Mouse (Mus musculus) heart, embryonic 15.5 days (tissue): ENCODE measurements around the gene Mrps6. TPM values are rescaled to one million over a fixed set of nuclear protein-coding genes. Genes with fewer than 3 reads are reported as not detected.

Experiments used
- ATAC-seq: fragments of 200-750 bp; cut with Nextera tagmentation; replicated peaks from 2 replicates; pipeline ENCODE4 v1.8.0; 2017; ENCODE audit warnings: low read depth, moderate TSS enrichment; ENCODE audit not compliant: insufficient number of reproducible peaks, insufficient read depth, low FRiP score
- H3K27ac ChIP-seq: fragments of 300-500 bp; sonication (generic); 2 replicates; pipeline ENCODE4 v1.5.1; 2015; ENCODE audit warnings: mild to moderate bottlenecking, inconsistent platforms
- H3K27me3 ChIP-seq: fragments of 300-500 bp; sonication (generic); 2 replicates; pipeline ENCODE4 v1.6.1; 2015; ENCODE audit warnings: inconsistent platforms
- H3K36me3 ChIP-seq: fragments of 300-500 bp; sonication (generic); 2 replicates; pipeline ENCODE4 v1.6.1; 2015; ENCODE audit warnings: mild to moderate bottlenecking, inconsistent platforms
- H3K4me1 ChIP-seq: fragments of 300-500 bp; sonication (generic); replicated peaks from 2 replicates; pipeline ENCODE4 v1.6.1; 2015; ENCODE audit warnings: inconsistent platforms
- H3K4me2 ChIP-seq: fragments of 300-500 bp; sonication (generic); 2 replicates; pipeline ENCODE4 v1.6.1; 2015; ENCODE audit warnings: inconsistent platforms, mild to moderate bottlenecking, moderate library complexity
- H3K4me3 ChIP-seq: fragments of 300-500 bp; sonication (generic); 2 replicates; pipeline ENCODE4 v1.5.1; 2015; ENCODE audit warnings: mild to moderate bottlenecking, inconsistent platforms
- H3K9ac ChIP-seq: fragments of 300-500 bp; sonication (generic); 2 replicates; pipeline ENCODE4 v1.6.1; 2015; ENCODE audit warnings: mild to moderate bottlenecking, inconsistent platforms
- H3K9me3 ChIP-seq: fragments of 300-500 bp; sonication (generic); replicated peaks from 2 replicates; pipeline ENCODE4 v1.6.1; 2016; ENCODE audit warnings: inconsistent platforms
- WGBS: fragments of 180-500 bp; shearing (Covaris S2); methylation state at CpG from one replicate; pipeline ENCODE4 v1.1.7; 2015; ENCODE audit warnings: mixed read lengths; 5-methylcytosine and 5-hydroxymethylcytosine counted together
- polyA plus RNA-seq: library from polyadenylated mRNA; unstranded; fragments of >200 nt; fragmentation: Nextera tagmentation; extraction: Ambion mirVana; gene quantifications from 2 replicates; pipeline ENCODE4 v1.2.1, GENCODE M21; 2015

Mrps6 gene
- polyA plus RNA-seq, 1 experiment from 2014 or later = 106 TPM

DNA sequence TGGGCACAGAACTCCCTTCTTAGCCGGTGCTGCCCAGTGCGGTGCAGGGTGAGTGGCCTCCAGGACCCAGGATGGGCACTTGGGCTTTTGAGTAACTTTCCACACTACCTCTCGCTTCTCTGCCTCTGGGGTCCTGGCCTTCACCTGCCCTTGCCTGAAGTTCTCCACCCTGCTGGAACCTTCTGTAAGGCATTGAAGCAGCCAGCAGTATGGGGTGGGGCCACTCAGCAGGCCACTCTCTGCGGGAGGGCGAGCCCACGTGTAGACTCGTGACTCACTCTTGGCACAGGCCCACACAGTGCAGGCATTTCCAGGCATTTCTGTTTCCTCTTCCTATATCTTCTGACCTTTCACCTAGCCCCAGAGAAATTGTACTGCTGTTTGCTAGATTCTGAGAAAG, 18.6 kb upstream of the Mrps6 start:
- no peak overlapping the region for H3K4me3 ChIP-seq
- H3K27ac ChIP-seq = no peak overlapping the region
- 0 out of 2 replicates have a peak, but pooled peaks have one; percentile 22 for ATAC-seq
- H3K27me3 ChIP-seq = no peaks in the 10 kb centered on the region
- H3K36me3 ChIP-seq = no peaks in the 10 kb centered on the region
- no peak overlapping the region for H3K9ac ChIP-seq
- no peaks in the 10 kb centered on the region for H3K9me3 ChIP-seq
- H3K4me1 ChIP-seq = no peaks in the 10 kb centered on the region
- WGBS = 77% methylated on average over 7 of the region's 7 CpGs
- no peak overlapping the region for H3K4me2 ChIP-seq

DNA sequence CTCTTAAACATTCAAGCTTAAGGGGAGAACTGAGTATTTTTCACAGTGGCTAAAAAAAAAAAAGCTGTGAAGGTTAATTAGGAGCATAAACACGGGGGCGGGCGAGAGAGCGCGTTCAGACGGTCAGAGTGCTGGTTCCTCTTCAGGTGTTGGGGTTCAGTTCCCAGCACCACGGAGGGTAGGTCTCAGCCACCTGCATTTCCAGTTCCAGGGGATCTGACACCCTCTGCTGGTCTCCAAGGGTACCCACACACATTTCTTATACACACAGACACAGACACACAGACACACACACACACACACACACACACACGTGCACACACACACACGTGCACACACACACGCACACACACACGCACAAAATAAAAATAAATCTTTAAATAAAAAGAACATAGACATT, 18.1 kb upstream of the Mrps6 start:
- no peak for ATAC-seq
- Histone ChIP-seq H3K36me3 (no peaks in the 10 kb centered on the region), H3K4me2 (no peak overlapping the region), H3K27ac (no peak overlapping the region), H3K4me3 (no peak overlapping the region), H3K4me1 (no peaks in the 10 kb centered on the region), H3K9ac (no peak overlapping the region), H3K27me3 (no peaks in the 10 kb centered on the region), H3K9me3 (no peaks in the 10 kb centered on the region)
- WGBS = 96% methylated on average over 11 of the region's 11 CpGs

DNA sequence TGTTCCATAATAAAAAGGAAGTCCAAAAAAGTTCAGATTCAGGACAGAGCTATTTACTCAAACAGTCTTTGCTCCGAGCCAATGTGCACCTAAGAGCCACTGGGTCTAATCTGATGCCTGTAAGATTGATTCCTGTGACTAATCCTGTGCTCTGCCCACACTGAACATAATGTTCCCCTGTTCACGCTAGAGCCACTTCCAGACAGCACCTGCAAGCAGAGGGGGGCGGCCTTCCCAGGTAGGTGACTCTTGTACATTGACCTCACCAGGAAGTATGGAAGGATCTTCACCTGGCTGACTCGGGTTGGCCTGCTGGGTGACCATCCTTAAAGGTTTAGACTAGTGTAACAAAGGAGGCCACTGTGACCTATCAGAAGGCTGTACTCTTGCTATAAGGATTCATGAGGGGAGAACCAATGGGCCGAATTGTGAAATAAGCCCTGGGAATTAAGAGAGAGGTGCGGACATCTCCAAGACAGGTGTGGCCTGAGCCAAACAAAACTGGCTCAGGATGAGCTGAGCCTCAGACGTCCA, 6.2 kb upstream of the Mrps6 start:
- H3K27ac ChIP-seq = no peak overlapping the region
- H3K9ac ChIP-seq = no peak overlapping the region
- WGBS = 77% methylated on average over 7 of the region's 7 CpGs
- no peak overlapping the region for H3K4me2 ChIP-seq
- no peak for ATAC-seq
- H3K9me3 ChIP-seq = no peaks in the 10 kb centered on the region
- no peaks in the 10 kb centered on the region for H3K27me3 ChIP-seq
- H3K4me1 ChIP-seq = peaks cover 7% of the 10 kb centered on the region; the same call in 1 of the 2 replicates
- no peaks in the 10 kb centered on the region for H3K36me3 ChIP-seq
- no peak overlapping the region for H3K4me3 ChIP-seq

DNA sequence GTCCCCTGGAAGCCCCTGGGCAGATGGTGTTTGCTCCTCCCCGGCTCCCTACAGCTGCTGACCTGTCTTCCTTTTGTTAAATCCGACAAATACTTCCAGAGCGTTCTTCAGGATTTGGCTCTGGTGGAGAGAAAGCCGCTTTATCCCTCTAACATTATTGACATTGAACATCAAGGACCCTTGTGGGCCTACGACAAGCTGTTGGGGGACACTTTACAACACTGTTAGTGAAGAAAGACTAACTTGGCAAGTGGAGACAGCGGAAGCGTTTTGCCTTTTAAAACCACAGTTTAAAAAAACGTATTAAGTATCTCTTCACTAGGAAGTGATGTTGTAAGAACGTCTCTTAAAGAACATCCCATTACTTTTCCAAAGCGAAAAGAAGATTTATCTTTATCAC, 5.5 kb upstream of the Mrps6 start:
- no peak for ATAC-seq
- no peak overlapping the region for H3K27ac ChIP-seq
- H3K4me2 ChIP-seq = no peak overlapping the region
- H3K36me3 ChIP-seq = no peaks in the 10 kb centered on the region
- peaks cover 9% of the 10 kb centered on the region; the same call in 1 of the 2 replicates for H3K4me1 ChIP-seq
- WGBS = 75% methylated on average over 10 of the region's 10 CpGs
- no peak overlapping the region for H3K4me3 ChIP-seq
- H3K9ac ChIP-seq = no peak overlapping the region
- H3K27me3 ChIP-seq = no peaks in the 10 kb centered on the region
- no peaks in the 10 kb centered on the region for H3K9me3 ChIP-seq

DNA sequence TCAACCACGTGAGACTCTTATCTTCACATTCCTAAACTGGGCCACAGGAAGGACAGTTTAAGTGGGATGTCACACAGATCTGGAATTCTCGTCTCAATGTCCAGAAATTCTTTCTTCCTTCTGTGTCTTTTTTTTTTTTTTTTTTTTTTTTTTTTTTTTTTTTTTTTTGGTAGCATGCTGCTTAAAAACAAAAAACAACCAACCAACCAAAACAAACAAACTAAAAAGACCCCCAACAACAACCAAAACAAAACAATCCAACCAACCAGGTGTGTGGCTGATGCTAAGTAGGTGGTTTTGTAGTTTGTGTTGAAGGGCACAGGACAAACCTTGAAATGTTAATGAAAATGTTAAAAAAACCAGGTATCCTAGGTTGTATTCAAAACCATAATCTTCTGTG, 1.4 kb upstream of the Mrps6 start:
- Histone ChIP-seq H3K4me3 (no peak overlapping the region), H3K9ac (no peak overlapping the region), H3K4me1 (peaks cover 24% of the 10 kb centered on the region), H3K4me2 (peak overlapping the region; percentile 89), H3K9me3 (no peaks in the 10 kb centered on the region), H3K36me3 (peaks cover 5% of the 10 kb centered on the region; the same call in 1 of the 2 replicates), H3K27me3 (no peaks in the 10 kb centered on the region), H3K27ac (0 out of 2 replicates have a peak overlapping the region, but pooled peaks have one; percentile 86)
- WGBS = 15% methylated on average over 2 of the region's 2 CpGs
- no peak for ATAC-seq

DNA sequence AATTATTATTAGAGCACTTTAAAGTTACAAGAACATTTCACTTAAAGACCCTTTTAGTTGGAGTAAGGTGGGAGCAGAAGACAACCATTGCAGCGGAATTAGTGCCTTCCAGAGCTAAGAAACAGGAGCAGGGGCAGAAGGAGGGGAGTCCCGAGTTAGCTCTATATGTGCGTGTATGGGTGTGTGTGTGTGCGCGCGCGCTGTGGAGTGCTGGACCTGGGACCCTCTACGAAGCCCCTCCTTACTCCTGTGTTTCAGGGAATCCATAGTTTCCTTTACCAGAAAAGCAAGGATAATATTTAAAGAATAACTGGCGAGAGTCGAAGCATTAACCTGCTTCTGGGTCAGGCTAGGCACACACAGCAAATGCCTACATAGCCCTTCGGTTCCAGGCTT, 616 bp upstream of the Mrps6 start:
- Histone ChIP-seq H3K4me1 (peaks cover 24% of the 10 kb centered on the region), H3K4me3 (peak overlapping the region; percentile 89), H3K36me3 (peaks cover 9% of the 10 kb centered on the region), H3K9ac (peak overlapping the region; percentile 82), H3K27ac (peak overlapping the region; percentile 86), H3K9me3 (no peaks in the 10 kb centered on the region), H3K4me2 (peak overlapping the region; percentile 89), H3K27me3 (no peaks in the 10 kb centered on the region)
- 2% methylated on average over 11 of the region's 11 CpGs for WGBS
- ATAC-seq = 0 out of 2 replicates have a peak, but pooled peaks have one; percentile 11

DNA sequence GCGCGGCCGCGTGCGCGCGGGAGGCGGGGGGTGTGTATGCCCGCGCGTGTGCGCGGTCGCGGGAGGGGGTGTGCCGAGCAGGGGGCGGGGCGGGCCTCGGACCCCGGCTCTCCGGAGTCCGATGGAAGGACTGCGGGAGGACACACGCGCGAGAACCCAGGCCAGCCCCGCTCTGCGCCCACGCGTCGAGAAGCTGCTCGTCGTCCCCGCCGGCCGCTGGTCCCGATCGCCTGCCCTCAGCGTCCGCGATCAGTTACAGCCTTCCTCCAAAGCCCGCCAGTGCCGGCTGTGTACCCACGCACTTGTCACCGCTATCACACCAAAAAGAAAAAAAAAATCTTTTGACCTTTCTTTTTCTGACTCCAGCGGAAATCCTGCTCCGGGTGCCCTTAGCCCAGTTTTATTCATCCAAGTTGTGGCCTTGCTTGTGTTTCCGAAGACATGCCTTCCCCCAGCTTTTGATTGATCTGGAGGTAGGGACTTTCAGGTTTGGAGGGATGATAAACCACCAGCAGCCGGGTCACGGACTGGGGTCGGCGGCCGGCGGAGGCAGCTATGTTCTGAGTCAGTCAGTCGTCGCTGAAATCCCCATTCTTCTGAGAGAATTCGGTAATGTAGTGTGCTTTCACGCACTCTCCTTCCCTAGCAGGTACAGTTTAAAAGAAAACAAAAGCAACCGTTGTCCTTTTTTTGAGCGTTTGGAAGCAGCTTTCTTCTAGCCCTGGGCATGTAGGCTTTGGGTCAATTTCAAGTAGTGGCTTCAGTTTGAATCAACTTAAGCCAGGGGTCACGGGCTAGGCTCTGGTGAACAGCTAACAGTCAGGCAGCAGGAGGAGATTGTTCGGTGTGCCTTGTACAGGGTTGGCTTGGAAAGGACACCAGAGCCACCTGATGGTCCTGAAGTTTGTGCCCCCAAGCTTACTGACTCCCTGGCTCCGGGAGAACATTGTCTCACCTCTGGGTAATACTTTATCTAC, 862 bp downstream of the Mrps6 start:
- H3K36me3 ChIP-seq = peaks cover 21% of the 10 kb centered on the region
- H3K4me2 ChIP-seq = peak overlapping the region; percentile 89
- H3K27ac ChIP-seq = peak overlapping the region; percentile 64
- no peaks in the 10 kb centered on the region for H3K27me3 ChIP-seq
- peak overlapping the region; percentile 89 for H3K4me3 ChIP-seq
- 2% methylated on average over 55 of the region's 63 CpGs for WGBS
- peaks cover 24% of the 10 kb centered on the region for H3K4me1 ChIP-seq
- no peak; the same call in 1 of the 2 replicates for ATAC-seq
- H3K9ac ChIP-seq = peak overlapping the region; percentile 82
- no peaks in the 10 kb centered on the region for H3K9me3 ChIP-seq

DNA sequence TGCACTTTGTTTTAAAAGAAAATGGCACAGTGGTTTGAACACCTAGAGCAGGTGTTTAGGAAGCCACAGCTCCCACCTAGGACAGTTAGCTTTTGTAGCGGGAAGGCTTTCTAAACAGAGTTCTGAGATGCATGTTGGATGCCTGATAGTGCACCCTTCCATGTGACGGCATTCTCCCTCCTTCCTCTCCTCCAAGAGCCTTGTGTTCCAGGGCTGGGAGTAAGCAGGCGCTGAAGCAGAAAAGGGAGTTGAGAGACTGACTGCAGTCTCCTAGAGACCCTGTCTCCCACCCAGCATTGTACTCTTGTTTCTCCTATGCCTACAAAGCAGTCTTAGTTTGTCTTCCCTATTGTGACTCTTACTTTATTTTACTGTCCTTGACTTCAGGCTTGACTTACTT, 2.1 kb downstream of the Mrps6 start:
- no peak for ATAC-seq
- WGBS = 71% methylated on average over 3 of the region's 3 CpGs
- no peaks in the 10 kb centered on the region for H3K27me3 ChIP-seq
- no peak overlapping the region for H3K27ac ChIP-seq
- peaks cover 23% of the 10 kb centered on the region for H3K36me3 ChIP-seq
- no peak overlapping the region; the same call in 1 of the 2 replicates for H3K4me3 ChIP-seq
- H3K9ac ChIP-seq = no peak overlapping the region
- no peaks in the 10 kb centered on the region for H3K9me3 ChIP-seq
- peak overlapping the region; percentile 89; the same call in 1 of the 2 replicates for H3K4me2 ChIP-seq
- H3K4me1 ChIP-seq = peaks cover 24% of the 10 kb centered on the region

DNA sequence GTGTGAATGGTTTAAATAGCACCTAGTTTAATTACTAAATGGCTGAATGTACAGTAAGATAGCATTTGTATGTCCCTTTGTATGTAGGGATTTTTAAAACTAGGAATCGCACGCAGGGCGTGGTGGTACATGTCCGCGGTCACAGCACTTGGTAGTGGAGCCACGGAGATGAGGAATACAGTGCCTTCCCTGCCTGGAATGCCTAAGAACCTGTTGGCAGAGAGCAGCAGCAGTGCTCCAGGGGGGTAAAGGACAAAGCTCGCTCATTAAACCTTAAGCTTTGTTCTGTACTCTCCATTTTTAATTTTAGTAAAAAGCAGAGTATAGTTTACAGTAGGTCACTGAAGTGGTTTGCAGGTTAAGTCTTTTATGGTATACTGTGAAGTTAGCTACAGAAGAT, 3.5 kb downstream of the Mrps6 start:
- Histone ChIP-seq H3K4me1 (peaks cover 21% of the 10 kb centered on the region), H3K36me3 (peaks cover 26% of the 10 kb centered on the region), H3K9ac (no peak overlapping the region), H3K27me3 (no peaks in the 10 kb centered on the region), H3K9me3 (no peaks in the 10 kb centered on the region), H3K4me2 (no peak overlapping the region), H3K4me3 (no peak overlapping the region), H3K27ac (no peak overlapping the region)
- WGBS = 96% methylated on average over 7 of the region's 7 CpGs
- ATAC-seq = no peak

DNA sequence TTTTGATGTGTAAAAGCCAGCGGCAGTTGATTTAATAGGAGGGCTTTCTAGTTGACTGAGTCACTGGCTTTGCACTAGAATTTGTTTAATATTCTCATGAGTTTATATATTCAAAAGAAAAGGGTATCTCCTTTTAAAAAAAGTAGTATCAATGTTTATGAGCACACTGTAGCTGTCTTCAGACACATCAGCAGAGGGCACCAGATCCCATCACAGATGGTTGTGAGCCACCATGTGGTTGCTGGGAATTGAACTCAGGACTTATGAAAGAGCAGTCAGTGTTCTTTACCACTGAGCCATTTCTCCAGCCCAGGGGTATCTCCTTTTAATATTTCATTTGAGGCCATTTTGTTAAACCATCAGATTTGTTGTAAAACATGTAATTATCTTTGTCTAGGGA, 4.8 kb downstream of the Mrps6 start:
- no peak overlapping the region for H3K4me3 ChIP-seq
- no peak overlapping the region for H3K9ac ChIP-seq
- H3K4me2 ChIP-seq = no peak overlapping the region
- 100% methylated on average over 1 of the region's 1 CpGs for WGBS
- H3K36me3 ChIP-seq = peaks cover 34% of the 10 kb centered on the region
- no peak overlapping the region for H3K27ac ChIP-seq
- peaks cover 19% of the 10 kb centered on the region for H3K4me1 ChIP-seq
- no peaks in the 10 kb centered on the region for H3K9me3 ChIP-seq
- ATAC-seq = no peak
- no peaks in the 10 kb centered on the region for H3K27me3 ChIP-seq

DNA sequence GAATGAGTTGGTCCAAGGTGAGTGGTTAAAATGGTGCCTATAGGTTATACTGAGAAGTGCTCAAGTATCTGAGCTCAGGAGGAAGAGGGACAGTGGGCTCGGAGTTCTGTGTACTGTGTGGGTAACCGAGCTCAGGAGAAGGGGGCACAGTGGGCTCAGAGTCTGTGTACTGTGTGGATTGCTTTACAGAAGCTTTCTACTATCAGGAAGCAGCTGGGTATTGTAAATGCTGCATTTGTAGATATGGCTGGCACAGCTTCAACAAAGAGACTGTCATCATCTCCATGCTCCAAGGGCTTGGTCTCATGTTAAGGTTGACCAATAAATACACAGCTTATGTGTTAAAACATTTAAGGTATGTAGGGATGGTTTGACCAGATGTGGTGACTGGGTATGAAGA, 6.7 kb downstream of the Mrps6 start:
- no peak overlapping the region for H3K4me2 ChIP-seq
- no peak overlapping the region for H3K9ac ChIP-seq
- H3K4me3 ChIP-seq = no peak overlapping the region
- no peak overlapping the region for H3K27ac ChIP-seq
- no peak for ATAC-seq
- H3K36me3 ChIP-seq = peaks cover 41% of the 10 kb centered on the region
- H3K9me3 ChIP-seq = no peaks in the 10 kb centered on the region
- 72% methylated on average over 2 of the region's 2 CpGs for WGBS
- H3K27me3 ChIP-seq = no peaks in the 10 kb centered on the region
- peaks cover 10% of the 10 kb centered on the region for H3K4me1 ChIP-seq
